Mouse (Mus musculus) liver, postnatal 0 days (tissue): ENCODE measurements around the gene Slc2a9. TPM values are rescaled to one million over a fixed set of nuclear protein-coding genes. Genes with fewer than 3 reads are reported as not detected.

Experiments
- ATAC-seq: fragments of 200-750 bp; cut with Nextera tagmentation; 2 replicates; pipeline ENCODE4 v1.8.0; 2017; ENCODE audit warnings: mild to moderate bottlenecking, moderate library complexity
- DNase-seq: peaks from one replicate; pipeline ENCODE4 v3.0.0-alpha.2; 2016
- H3K27ac ChIP-seq: fragments of 300-500 bp; sonication (generic); 2 replicates; pipeline ENCODE4 v1.5.1; 2014; ENCODE audit warnings: antibody characterized with exemption, moderate library complexity, mild to moderate bottlenecking, low read depth
- H3K27me3 ChIP-seq: fragments of 300-500 bp; sonication (generic); 2 replicates; pipeline ENCODE4 v1.6.1; 2014; ENCODE audit warnings: low read length, control low read depth, mixed read lengths; ENCODE audit not compliant: insufficient read depth
- H3K36me3 ChIP-seq: fragments of 300-500 bp; sonication (generic); replicated peaks from 2 replicates; pipeline ENCODE4 v1.6.1; 2014; ENCODE audit warnings: mild to moderate bottlenecking, control low read depth, low read length, moderate library complexity, mixed read lengths; ENCODE audit not compliant: insufficient read depth
- H3K4me1 ChIP-seq: fragments of 300-500 bp; sonication (generic); 2 replicates; pipeline ENCODE4 v1.6.1; 2014; ENCODE audit warnings: antibody characterized with exemption, mild to moderate bottlenecking, control low read depth; ENCODE audit not compliant: insufficient read depth
- H3K4me2 ChIP-seq: fragments of 300-500 bp; sonication (generic); 2 replicates; pipeline ENCODE4 v1.6.1; 2014; ENCODE audit warnings: low read depth, mild to moderate bottlenecking, low read length, moderate library complexity, mixed read lengths
- H3K4me3 ChIP-seq: fragments of 300-500 bp; sonication (generic); 2 replicates; pipeline ENCODE4 v1.5.1; 2014; ENCODE audit warnings: low read depth, low read length
- H3K9ac ChIP-seq: fragments of 300-500 bp; sonication (generic); replicated peaks from 2 replicates; pipeline ENCODE4 v1.6.1; 2014; ENCODE audit warnings: mild to moderate bottlenecking, moderate library complexity
- H3K9me3 ChIP-seq: fragments of 300-500 bp; sonication (generic); 2 replicates; pipeline ENCODE4 v1.6.1; 2016; ENCODE audit warnings: mild to moderate bottlenecking, control low read depth, low read length, mixed read lengths
- CTCF ChIP-seq: sonication (generic); IDR thresholded peaks from 2 replicates; pipeline ENCODE4 v1.5.1; 2016; ENCODE audit warnings: antibody characterized with exemption, low read depth
- EP300 ChIP-seq: IDR thresholded peaks from 2 replicates; pipeline ENCODE4 v1.6.1; 2016; ENCODE audit warnings: antibody characterized with exemption, low read depth, mild to moderate bottlenecking
- WGBS: fragments of 180-500 bp; shearing (Covaris S2); extraction: QIAGEN DNeasy Blood & Tissue Kit; methylation state at CpG from one replicate; pipeline ENCODE4 v1.1.7; 2014; ENCODE audit not compliant: insufficient replicate concordance; 5-methylcytosine and 5-hydroxymethylcytosine counted together
- polyA plus RNA-seq: library from polyadenylated mRNA; unstranded; fragments of >200 nt; fragmentation: Nextera tagmentation; extraction: Ambion mirVana; gene quantifications from 2 replicates; pipeline ENCODE4 v1.2.1, GENCODE M21; 2015

Gene Slc2a9
- polyA plus RNA-seq, 1 experiment from 2014 or later = 3.3 TPM

GRCm38 (mm10) chr5:38505435-38505765 lies 2.5 kb upstream of the Slc2a9 start:
- Histone ChIP-seq H3K4me2 (peak overlapping the region; percentile 27), H3K4me3 (no peak overlapping the region), H3K27me3 (no peaks in the 10 kb centered on the region), H3K9me3 (no peaks in the 10 kb centered on the region), H3K9ac (no peak overlapping the region), H3K27ac (peak overlapping the region; percentile 77), H3K4me1 (peaks cover 41% of the 10 kb centered on the region), H3K36me3 (no peaks in the 10 kb centered on the region)
- WGBS = 38% methylated on average over 3 of the region's 3 CpGs
- peak; percentile 33 for ATAC-seq
- DNase-seq = no peak
- TF ChIP-seq CTCF (no peak), EP300 (no peak)

GRCm38 (mm10) chr5:38504747-38505434 lies 1.9 kb upstream of the Slc2a9 start:
- WGBS = 47% methylated on average over 6 of the region's 6 CpGs
- DNase-seq = no peak
- Histone ChIP-seq H3K4me2 (peak overlapping the region; percentile 27), H3K9ac (no peak overlapping the region), H3K27ac (peak overlapping the region; percentile 77), H3K36me3 (no peaks in the 10 kb centered on the region), H3K4me3 (no peak overlapping the region), H3K27me3 (no peaks in the 10 kb centered on the region), H3K4me1 (peaks cover 46% of the 10 kb centered on the region), H3K9me3 (no peaks in the 10 kb centered on the region)
- peak; percentile 1; the same call in 1 of the 2 replicates for ATAC-seq
- no peak for TF ChIP-seq EP300
- TF ChIP-seq CTCF = no peak

DNA sequence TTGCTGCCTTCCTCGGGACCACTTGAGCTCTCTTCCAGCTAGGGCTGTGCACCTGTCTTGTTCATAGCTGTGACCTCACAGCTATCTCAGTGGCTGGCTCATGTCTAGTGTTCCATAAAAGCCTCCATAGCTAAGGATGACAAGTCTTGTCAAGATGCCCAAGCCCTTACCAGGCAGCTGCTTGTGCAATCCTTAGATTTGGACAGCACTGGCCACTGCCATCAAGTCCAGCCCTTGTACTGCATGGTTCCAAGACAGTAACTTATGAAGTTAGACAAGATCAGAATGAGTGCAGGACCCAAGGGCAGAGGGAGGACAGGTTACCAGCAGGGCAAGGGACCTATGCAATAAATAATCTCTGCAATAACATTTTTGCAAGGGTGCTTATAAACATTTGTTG lies 1.2 kb upstream of the Slc2a9 start:
- Histone ChIP-seq H3K4me3 (no peak overlapping the region), H3K27ac (no peak overlapping the region), H3K4me2 (no peak overlapping the region; the same call in 1 of the 2 replicates), H3K9ac (no peak overlapping the region), H3K4me1 (peaks cover 52% of the 10 kb centered on the region), H3K9me3 (no peaks in the 10 kb centered on the region), H3K36me3 (no peaks in the 10 kb centered on the region), H3K27me3 (no peaks in the 10 kb centered on the region)
- WGBS = 81% methylated on average over 1 of the region's 1 CpGs
- ATAC-seq = no peak
- no peak for DNase-seq
- TF ChIP-seq EP300 (no peak), CTCF (no peak)

GRCm38 (mm10) chr5:38500043-38500442 lies 2.9 kb downstream of the Slc2a9 start:
- H3K36me3 ChIP-seq = no peaks in the 10 kb centered on the region
- H3K27ac ChIP-seq = peak overlapping the region; percentile 44; the same call in 1 of the 2 replicates
- no peak overlapping the region for H3K9ac ChIP-seq
- WGBS = 63% methylated on average over 8 of the region's 8 CpGs
- peak; percentile 36 for DNase-seq
- H3K4me3 ChIP-seq = no peak overlapping the region
- peaks cover 49% of the 10 kb centered on the region for H3K4me1 ChIP-seq
- ATAC-seq = peak; percentile 48
- no peaks in the 10 kb centered on the region for H3K9me3 ChIP-seq
- H3K4me2 ChIP-seq = peak overlapping the region; percentile 7; the same call in 1 of the 2 replicates
- TF ChIP-seq CTCF (no peak), EP300 (no peak)
- no peaks in the 10 kb centered on the region for H3K27me3 ChIP-seq

GRCm38 (mm10) chr5:38499316-38499811 lies 3.6 kb downstream of the Slc2a9 start:
- Histone ChIP-seq H3K4me2 (no peak overlapping the region), H3K9me3 (no peaks in the 10 kb centered on the region), H3K4me3 (no peak overlapping the region), H3K27ac (0 out of 2 replicates have a peak overlapping the region, but pooled peaks have one; percentile 44), H3K27me3 (no peaks in the 10 kb centered on the region), H3K9ac (no peak overlapping the region), H3K36me3 (no peaks in the 10 kb centered on the region), H3K4me1 (peaks cover 44% of the 10 kb centered on the region)
- 82% methylated on average over 7 of the region's 7 CpGs for WGBS
- no peak for DNase-seq
- no peak for TF ChIP-seq EP300
- TF ChIP-seq CTCF = no peak
- ATAC-seq = no peak

DNA sequence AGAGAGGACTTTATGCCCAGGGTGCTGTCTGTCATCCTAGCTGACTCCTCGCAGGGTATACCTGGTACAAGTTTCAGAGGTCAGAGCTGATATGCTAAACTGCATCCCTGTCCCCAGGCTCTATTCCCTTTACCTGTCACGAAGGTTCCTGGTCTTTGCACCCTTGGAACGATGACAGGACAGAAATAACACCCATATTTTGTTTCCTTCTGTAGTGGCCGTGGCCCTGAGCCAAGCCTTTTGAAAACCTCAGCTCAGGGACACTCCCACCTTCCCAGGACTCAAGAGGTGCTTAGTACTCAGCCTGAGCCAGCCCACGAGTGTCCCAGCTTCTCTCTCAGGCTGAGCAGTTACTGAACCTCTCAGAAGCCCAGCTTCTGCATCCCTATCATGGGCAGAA lies 4.5 kb downstream of the Slc2a9 start:
- ATAC-seq (no peak), DNase-seq (no peak)
- H3K27me3 ChIP-seq = no peaks in the 10 kb centered on the region
- TF ChIP-seq EP300 = no peak
- peaks cover 41% of the 10 kb centered on the region for H3K4me1 ChIP-seq
- H3K4me2 ChIP-seq = no peak overlapping the region
- H3K9ac ChIP-seq = no peak overlapping the region
- H3K36me3 ChIP-seq = no peaks in the 10 kb centered on the region
- H3K9me3 ChIP-seq = no peaks in the 10 kb centered on the region
- H3K27ac ChIP-seq = no peak overlapping the region
- WGBS = 43% methylated on average over 5 of the region's 5 CpGs
- no peak overlapping the region for H3K4me3 ChIP-seq
